In the genomic region with DNA sequence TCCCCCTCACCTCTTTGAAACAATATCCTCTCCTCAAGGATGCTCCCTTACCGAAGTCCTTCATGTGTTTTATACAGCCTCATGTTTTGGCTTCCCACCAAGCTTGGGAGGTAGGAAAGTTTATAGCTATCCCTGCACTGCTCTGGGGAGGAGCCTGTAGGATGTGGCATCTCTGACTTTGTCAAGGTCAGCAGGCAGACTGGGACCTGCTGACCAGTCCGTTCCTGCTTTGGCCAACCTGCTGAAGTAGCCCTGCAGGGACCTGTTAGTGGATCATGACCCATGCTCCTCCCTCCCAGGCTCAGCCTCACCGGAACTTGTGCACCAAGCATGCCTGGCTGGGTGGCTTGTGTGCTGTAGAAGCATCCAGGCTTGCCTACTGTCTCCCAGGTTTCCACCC, we compare ENCODE assay signal across 7 mouse cellular contexts. TPM values are rescaled to one million over a fixed set of nuclear protein-coding genes. Genes with fewer than 3 reads are reported as not detected.
"Had no signal": no experiment of that assay in that cellular context is flagged by ENCODE, and none has a peak within 500 bp of the region (broad histone marks: within the 10 kb centered on the region; RNA-seq: fewer than 3 reads in every experiment).

No protein-coding gene starts in this region.

- DNase-seq: liver, embryonic 13.5 days; liver, postnatal 0 days; lung, postnatal 14 days; spleen, adult 18-20 months; thymus, adult 18-20 months; thymus, postnatal 14 days had no signal

RNA-seq across cellular contexts. Expression of a gene that starts 4.5 kb away (rescaled TPM):
- total RNA-seq: monocyte, adult 5-6 weeks had no signal
